Mouse (Mus musculus) liver, embryonic 13.5 days (tissue): ENCODE measurements around the gene Stxbp5. TPM values are rescaled to one million over a fixed set of nuclear protein-coding genes. Genes with fewer than 3 reads are reported as not detected.
"Not testable (repeated sequence)": the region's sequence is repeated elsewhere in the genome, so short reads cannot be mapped to it uniquely, and the experiment has no call there.

Experiments used
- ATAC-seq: fragments of 200-750 bp; cut with Nextera tagmentation; 2 replicates; pipeline ENCODE4 v1.8.0; 2017; ENCODE audit warnings: low read depth, mild to moderate bottlenecking, moderate number of reproducible peaks, moderate library complexity
- DNase-seq: peaks from one replicate; pipeline ENCODE4 v3.0.0; 2022
- H3K27ac ChIP-seq: fragments of 300-500 bp; sonication (generic); 2 replicates; pipeline ENCODE4 v1.5.1; 2015; ENCODE audit warnings: moderate library complexity, mild to moderate bottlenecking, inconsistent platforms
- H3K27me3 ChIP-seq: fragments of 300-500 bp; sonication (generic); 2 replicates; pipeline ENCODE4 v1.6.1; 2015; ENCODE audit warnings: mild to moderate bottlenecking, inconsistent platforms
- H3K36me3 ChIP-seq: fragments of 300-500 bp; sonication (generic); 2 replicates; pipeline ENCODE4 v1.6.1; 2015; ENCODE audit warnings: mild to moderate bottlenecking, inconsistent platforms
- H3K4me1 ChIP-seq: fragments of 300-500 bp; sonication (generic); replicated peaks from 2 replicates; pipeline ENCODE4 v1.6.1; 2015; ENCODE audit warnings: inconsistent platforms
- H3K4me2 ChIP-seq: fragments of 300-500 bp; sonication (generic); 2 replicates; pipeline ENCODE4 v1.6.1; 2015; ENCODE audit warnings: inconsistent platforms, mild to moderate bottlenecking, moderate library complexity
- H3K4me3 ChIP-seq: fragments of 300-500 bp; sonication (generic); replicated peaks from 2 replicates; pipeline ENCODE4 v1.5.1; 2015; ENCODE audit warnings: mild to moderate bottlenecking, inconsistent platforms
- H3K9ac ChIP-seq: fragments of 300-500 bp; sonication (generic); 2 replicates; pipeline ENCODE4 v1.6.1; 2015; ENCODE audit warnings: mild to moderate bottlenecking, inconsistent platforms
- H3K9me3 ChIP-seq: fragments of 300-500 bp; sonication (generic); replicated peaks from 2 replicates; pipeline ENCODE4 v1.6.1; 2016; ENCODE audit warnings: inconsistent platforms
- WGBS: fragments of 180-500 bp; shearing (Covaris S2); methylation state at CpG from one replicate; pipeline ENCODE4 v1.1.7; 2015; ENCODE audit not compliant: insufficient replicate concordance; 5-methylcytosine and 5-hydroxymethylcytosine counted together
- polyA plus RNA-seq: library from polyadenylated mRNA; unstranded; fragments of >200 nt; fragmentation: Nextera tagmentation; extraction: Ambion mirVana; gene quantifications from 2 replicates; pipeline ENCODE4 v1.2.1, GENCODE M21; 2015

The Stxbp5 gene
- polyA plus RNA-seq, 1 experiment from 2014 or later = 2.7 TPM

GRCm38 (mm10) chr10:9889651-9890050, 11.2 kb downstream of the Stxbp5 start:
- peaks cover 14% of the 10 kb centered on the region for H3K36me3 ChIP-seq
- H3K4me1 ChIP-seq = 0 out of 2 replicates have a peak, but pooled peaks cover 3% of the 10 kb centered on the region
- no peaks in the 10 kb centered on the region for H3K9me3 ChIP-seq
- H3K27me3 ChIP-seq = no peaks in the 10 kb centered on the region
- H3K27ac ChIP-seq = no peak overlapping the region
- WGBS = 63% methylated on average over 8 of the region's 8 CpGs
- no peak for DNase-seq
- H3K4me2 ChIP-seq = no peak overlapping the region
- no peak for ATAC-seq
- no peak overlapping the region for H3K4me3 ChIP-seq
- no peak overlapping the region for H3K9ac ChIP-seq

- peaks cover 12% of the 10 kb centered on the region for H3K36me3 ChIP-seq
- no peaks in the 10 kb centered on the region for H3K27me3 ChIP-seq
- no peak overlapping the region for H3K4me2 ChIP-seq
- no peaks in the 10 kb centered on the region for H3K9me3 ChIP-seq
- no peak for ATAC-seq
- no peak for DNase-seq
- no peak overlapping the region for H3K4me3 ChIP-seq
- 70% methylated on average over 4 of the region's 4 CpGs for WGBS
- 0 out of 2 replicates have a peak, but pooled peaks cover 3% of the 10 kb centered on the region for H3K4me1 ChIP-seq
- H3K9ac ChIP-seq = no peak overlapping the region
- no peak overlapping the region for H3K27ac ChIP-seq
These were observed 12.2 kb downstream of the Stxbp5 start for GRCm38 (mm10) chr10:9888655-9889054.

GRCm38 (mm10) chr10:9881781-9882320, 19.0 kb downstream of the Stxbp5 start:
- not testable (repeated sequence) for H3K36me3 ChIP-seq, H3K4me3 ChIP-seq, ATAC-seq, H3K4me2 ChIP-seq, H3K9me3 ChIP-seq, H3K27ac ChIP-seq, DNase-seq, H3K27me3 ChIP-seq, H3K4me1 ChIP-seq, H3K9ac ChIP-seq
- 43% methylated on average over 5 of the region's 5 CpGs for WGBS

- 37% methylated on average over 6 of the region's 6 CpGs for WGBS
- Histone ChIP-seq H3K4me1 (peaks cover 13% of the 10 kb centered on the region), H3K9ac (no peak overlapping the region), H3K36me3 (no peaks in the 10 kb centered on the region), H3K27me3 (no peaks in the 10 kb centered on the region), H3K27ac (no peak overlapping the region), H3K4me3 (no peak overlapping the region), H3K9me3 (no peaks in the 10 kb centered on the region), H3K4me2 (no peak overlapping the region)
- ATAC-seq = no peak
- no peak for DNase-seq
These were observed 20.7 kb downstream of the Stxbp5 start for GRCm38 (mm10) chr10:9880070-9880728.

GRCm38 (mm10) chr10:9878821-9879489, 21.9 kb downstream of the Stxbp5 start:
- no peak overlapping the region for H3K4me2 ChIP-seq
- no peak overlapping the region for H3K4me3 ChIP-seq
- H3K27ac ChIP-seq = no peak overlapping the region
- H3K36me3 ChIP-seq = no peaks in the 10 kb centered on the region
- 77% methylated on average over 6 of the region's 6 CpGs for WGBS
- peaks cover 13% of the 10 kb centered on the region for H3K4me1 ChIP-seq
- no peaks in the 10 kb centered on the region for H3K27me3 ChIP-seq
- H3K9me3 ChIP-seq = no peaks in the 10 kb centered on the region
- H3K9ac ChIP-seq = no peak overlapping the region
- DNase-seq (no peak), ATAC-seq (no peak)

- DNase-seq (no peak), ATAC-seq (no peak)
- H3K36me3 ChIP-seq = no peaks in the 10 kb centered on the region
- peaks cover 9% of the 10 kb centered on the region for H3K4me1 ChIP-seq
- no peak overlapping the region for H3K4me3 ChIP-seq
- WGBS = 31% methylated on average over 3 of the region's 3 CpGs
- no peak overlapping the region for H3K4me2 ChIP-seq
- no peaks in the 10 kb centered on the region for H3K27me3 ChIP-seq
- no peak overlapping the region for H3K9ac ChIP-seq
- no peaks in the 10 kb centered on the region for H3K9me3 ChIP-seq
- H3K27ac ChIP-seq = no peak overlapping the region
These were observed 25.0 kb downstream of the Stxbp5 start for GRCm38 (mm10) chr10:9875905-9876304.

GRCm38 (mm10) chr10:9872143-9872542, 28.7 kb downstream of the Stxbp5 start:
- 65% methylated on average over 2 of the region's 2 CpGs for WGBS
- Histone ChIP-seq H3K9ac (no peak overlapping the region), H3K27me3 (no peaks in the 10 kb centered on the region), H3K4me1 (0 out of 2 replicates have a peak, but pooled peaks cover 3% of the 10 kb centered on the region), H3K4me2 (no peak overlapping the region), H3K27ac (no peak overlapping the region), H3K36me3 (no peaks in the 10 kb centered on the region), H3K4me3 (no peak overlapping the region), H3K9me3 (no peaks in the 10 kb centered on the region)
- DNase-seq = no peak
- ATAC-seq = no peak

GRCm38 (mm10) chr10:9866793-9867579, 33.9 kb downstream of the Stxbp5 start:
- no peaks in the 10 kb centered on the region for H3K27me3 ChIP-seq
- no peaks in the 10 kb centered on the region for H3K36me3 ChIP-seq
- H3K4me3 ChIP-seq = no peak overlapping the region
- no peaks in the 10 kb centered on the region for H3K4me1 ChIP-seq
- ATAC-seq (no peak), DNase-seq (no peak)
- no peaks in the 10 kb centered on the region for H3K9me3 ChIP-seq
- no peak overlapping the region for H3K9ac ChIP-seq
- no peak overlapping the region for H3K4me2 ChIP-seq
- WGBS = 80% methylated on average over 17 of the region's 17 CpGs
- H3K27ac ChIP-seq = no peak overlapping the region

- peaks cover 10% of the 10 kb centered on the region for H3K36me3 ChIP-seq
These were observed 40.9 kb downstream of the Stxbp5 start for GRCm38 (mm10) chr10:9860022-9860421.

GRCm38 (mm10) chr10:9859476-9859875, 41.4 kb downstream of the Stxbp5 start:
- Histone ChIP-seq H3K4me1 (no peaks in the 10 kb centered on the region), H3K27me3 (no peaks in the 10 kb centered on the region), H3K9me3 (0 out of 2 replicates have a peak, but pooled peaks cover 3% of the 10 kb centered on the region), H3K4me3 (no peak overlapping the region), H3K36me3 (peaks cover 16% of the 10 kb centered on the region), H3K27ac (no peak overlapping the region), H3K4me2 (no peak overlapping the region), H3K9ac (no peak overlapping the region)
- 78% methylated on average over 3 of the region's 3 CpGs for WGBS
- no peak for DNase-seq
- no peak for ATAC-seq

More at GRCm38 (mm10) chr10:9860022-9860421, 40.9 kb downstream of the Stxbp5 start:
- DNase-seq (no peak), ATAC-seq (no peak)
- no peak overlapping the region for H3K27ac ChIP-seq
- H3K9ac ChIP-seq = no peak overlapping the region
- H3K9me3 ChIP-seq = 0 out of 2 replicates have a peak, but pooled peaks cover 2% of the 10 kb centered on the region
- no peaks in the 10 kb centered on the region for H3K4me1 ChIP-seq
- no peak overlapping the region for H3K4me3 ChIP-seq
- no peak overlapping the region for H3K4me2 ChIP-seq
- H3K27me3 ChIP-seq = no peaks in the 10 kb centered on the region
- WGBS = 73% methylated on average over 4 of the region's 4 CpGs

- Histone ChIP-seq H3K4me3 (no peak overlapping the region), H3K36me3 (peaks cover 26% of the 10 kb centered on the region), H3K4me1 (no peaks in the 10 kb centered on the region), H3K9me3 (peaks cover 11% of the 10 kb centered on the region), H3K9ac (no peak overlapping the region), H3K27me3 (no peaks in the 10 kb centered on the region), H3K27ac (no peak overlapping the region), H3K4me2 (no peak overlapping the region)
- 87% methylated on average over 2 of the region's 2 CpGs for WGBS
- ATAC-seq (no peak), DNase-seq (no peak)
These were observed 43.0 kb downstream of the Stxbp5 start for GRCm38 (mm10) chr10:9857850-9858249.
